Mouse (Mus musculus) lung, adult 2 months (tissue): ENCODE measurements around the gene Dcdc2c.

ENCODE experiments used
- CTCF ChIP-seq: fragments of 200-500 bp; IDR thresholded peaks from 2 replicates; pipeline ENCODE4 v1.5.1; 2011; ENCODE audit warnings: mild to moderate bottlenecking, low read length, control low read depth; ENCODE audit not compliant: insufficient read depth
- POLR2A ChIP-seq: fragments of 200-500 bp; IDR thresholded peaks from 2 replicates; pipeline ENCODE4 v1.6.1; 2011; ENCODE audit warnings: low read depth, mild to moderate bottlenecking, control low read depth, low read length, borderline replicate concordance; ENCODE audit errors: extremely low read depth

GRCm38 (mm10) chr12:28458786-28459185, 93.4 kb downstream of the Dcdc2c start:
- TF ChIP-seq CTCF (no peak), POLR2A (no peak)
